Mouse (Mus musculus) small intestine, adult 2 months (tissue): ENCODE measurements at regions not wholly inside any gene's neighbourhood (a gene's known extent, or its start where the extent isn't known, plus 50 kb on each side); places are given as distances from the start of the nearest gene placed in this dataset.
A peak's percentile ranks its signal among the peaks of the same experiment; 100 is the strongest.

Experiments used
- H3K27ac ChIP-seq: fragments of 200-500 bp; 2 replicates; pipeline ENCODE4 v1.5.1; 2012; ENCODE audit warnings: low read depth, low read length, control low read depth, inconsistent platforms; ENCODE audit not compliant: insufficient read depth
- H3K27me3 ChIP-seq: fragments of 200-500 bp; 2 replicates; pipeline ENCODE4 v1.6.1; 2012; ENCODE audit warnings: mild to moderate bottlenecking, moderate library complexity, low read length, inconsistent platforms; ENCODE audit not compliant: control insufficient read depth, insufficient read depth
- H3K36me3 ChIP-seq: fragments of 200-500 bp; 2 replicates; pipeline ENCODE4 v1.6.1; 2012; ENCODE audit warnings: mild to moderate bottlenecking, low read length, control low read depth, inconsistent platforms; ENCODE audit not compliant: control insufficient read depth, insufficient read depth
- H3K4me1 ChIP-seq: fragments of 200-500 bp; 2 replicates; pipeline ENCODE4 v1.6.1; 2012; ENCODE audit warnings: low read length, inconsistent platforms, mixed read lengths; ENCODE audit not compliant: control insufficient read depth, insufficient read depth, insufficient read length
- H3K4me3 ChIP-seq: fragments of 200-500 bp; 2 replicates; pipeline ENCODE4 v1.5.1; 2012; ENCODE audit warnings: low read depth, mild to moderate bottlenecking, control low read depth, inconsistent platforms, low read length, moderate library complexity
- CTCF ChIP-seq: fragments of 200-500 bp; IDR thresholded peaks from 2 replicates; pipeline ENCODE4 v1.5.1; 2012; ENCODE audit warnings: low read depth, mild to moderate bottlenecking, control low read depth, inconsistent platforms, low read length, moderate library complexity, mixed read lengths; ENCODE audit not compliant: insufficient replicate concordance, insufficient read length; ENCODE audit errors: extremely low read depth
- POLR2A ChIP-seq: fragments of 200-500 bp; IDR thresholded peaks from 2 replicates; pipeline ENCODE4 v1.6.1; 2012; ENCODE audit warnings: low read depth, mild to moderate bottlenecking, control low read depth, inconsistent platforms, low read length, moderate library complexity
- WGBS: fragments of 180-500 bp; shearing (Covaris S2); methylation state at CpG from one replicate; pipeline ENCODE4 v1.1.7; 2018; 5-methylcytosine and 5-hydroxymethylcytosine counted together

DNA sequence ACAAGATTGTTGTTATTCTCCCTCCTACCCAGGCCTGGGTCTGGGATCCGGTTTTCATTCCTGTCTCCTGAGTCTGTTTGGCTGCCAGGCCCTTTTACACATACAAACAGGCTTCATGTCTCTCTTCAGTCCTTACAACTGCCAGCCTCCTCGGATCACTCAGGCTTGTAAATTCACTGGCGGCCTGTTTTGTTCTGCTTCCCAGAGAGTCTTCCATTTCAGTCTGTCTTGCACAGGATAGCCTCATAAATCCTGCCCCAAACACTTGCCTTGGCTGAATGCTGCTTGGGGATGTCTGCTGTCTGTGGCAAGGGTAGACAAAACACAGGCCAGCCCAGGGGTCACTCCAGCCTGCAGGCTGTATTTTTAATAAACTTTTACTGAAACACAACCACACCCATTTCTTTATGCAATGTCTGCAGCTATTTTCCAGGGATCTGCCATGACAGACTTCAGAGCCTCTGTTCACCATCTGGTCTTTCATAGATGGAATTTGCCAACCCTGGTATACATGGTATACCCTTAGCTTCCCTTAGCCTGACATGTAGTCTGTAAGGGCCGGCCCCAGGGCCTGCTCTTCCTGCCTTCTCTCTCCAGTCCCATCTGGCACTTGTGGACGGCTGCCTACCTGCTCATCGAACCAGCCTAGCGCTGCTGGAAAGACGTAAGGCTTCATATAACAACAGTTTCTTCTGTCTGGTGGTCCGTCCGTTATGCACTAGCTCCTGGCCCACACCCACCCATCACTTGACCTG is 149.0 kb upstream of the Mocs1 start:
- Histone ChIP-seq H3K27me3 (no peaks in the 10 kb centered on the region), H3K36me3 (no peaks in the 10 kb centered on the region), H3K4me1 (no peaks in the 10 kb centered on the region), H3K4me3 (no peak overlapping the region), H3K27ac (no peak overlapping the region)
- 77% methylated on average over 10 of the region's 10 CpGs for WGBS
- TF ChIP-seq POLR2A (no peak), CTCF (no peak)

DNA sequence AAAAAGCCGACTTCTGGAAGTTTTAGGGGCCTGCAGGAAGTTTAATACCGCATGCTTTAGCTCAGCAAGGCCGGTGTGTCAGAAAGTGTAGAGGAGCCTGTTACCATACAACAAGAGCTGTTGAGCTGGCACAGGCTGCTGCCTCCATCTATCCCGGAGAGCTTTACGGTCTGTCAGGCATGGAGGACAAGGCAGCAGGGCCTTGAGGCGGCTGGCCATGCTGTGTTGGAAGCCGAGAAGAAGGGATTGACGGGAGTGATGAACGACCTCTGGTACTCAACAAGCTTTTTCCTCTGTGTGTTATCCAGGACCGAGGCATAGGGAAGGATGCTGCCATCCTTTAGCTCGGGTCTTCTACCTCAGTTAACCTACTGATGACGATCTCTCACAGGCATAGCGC is 146.8 kb upstream of the Mocs1 start:
- H3K4me1 ChIP-seq: no peaks in the 10 kb centered on the region
- 79% methylated on average over 13 of the region's 13 CpGs for WGBS
- no peak overlapping the region for H3K4me3 ChIP-seq
- H3K27ac ChIP-seq: no peak overlapping the region
- no peak for TF ChIP-seq CTCF
- no peak for TF ChIP-seq POLR2A
- H3K36me3 ChIP-seq: no peaks in the 10 kb centered on the region
- H3K27me3 ChIP-seq: no peaks in the 10 kb centered on the region

DNA sequence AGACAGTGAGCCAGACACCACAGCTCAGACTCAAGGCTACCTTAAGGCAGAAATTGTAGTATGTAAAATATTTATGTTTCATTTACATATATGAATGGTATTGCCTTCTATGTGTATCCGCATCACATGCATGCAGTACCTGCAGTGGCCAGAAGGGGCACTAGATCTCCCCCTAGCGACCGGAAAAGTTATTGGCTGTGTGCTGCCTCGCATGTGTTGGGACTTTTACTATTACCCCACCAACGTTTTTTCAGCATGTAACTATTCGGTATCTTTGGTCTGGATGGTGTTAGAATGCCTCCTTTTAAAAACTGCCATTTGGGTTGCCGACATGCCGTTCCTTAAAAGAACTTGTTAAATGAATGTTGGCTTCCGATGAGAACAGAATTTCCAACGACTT is 145.7 kb upstream of the Mocs1 start:
- H3K4me3 ChIP-seq: no peak overlapping the region
- no peaks in the 10 kb centered on the region for H3K36me3 ChIP-seq
- no peaks in the 10 kb centered on the region for H3K4me1 ChIP-seq
- TF ChIP-seq POLR2A: no peak
- peak; percentile 52; the same call in 1 of the 2 replicates for TF ChIP-seq CTCF
- WGBS: 88% methylated on average over 10 of the region's 10 CpGs
- H3K27ac ChIP-seq: no peak overlapping the region
- H3K27me3 ChIP-seq: no peaks in the 10 kb centered on the region

DNA sequence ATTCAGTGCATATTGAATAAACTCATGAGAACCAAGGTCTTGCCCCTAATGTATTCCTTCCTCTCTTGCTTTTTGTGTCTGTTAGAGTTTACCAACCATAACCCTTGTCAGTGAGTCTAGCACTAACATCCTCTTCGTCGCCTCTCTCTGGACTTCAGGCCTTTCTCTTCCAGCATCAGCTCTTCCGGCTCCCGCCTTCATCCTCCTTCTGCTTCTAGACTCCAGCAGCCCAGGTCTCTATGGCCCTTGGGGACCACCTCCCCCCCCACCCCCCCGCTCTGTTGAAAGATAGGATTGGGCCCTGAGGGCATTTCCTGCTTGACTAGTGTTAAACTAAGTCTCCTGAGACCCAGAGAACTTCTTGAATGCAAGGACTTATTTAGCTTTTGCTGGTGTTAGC is 144.7 kb upstream of the Mocs1 start:
- TF ChIP-seq CTCF (no peak), POLR2A (no peak)
- Histone ChIP-seq H3K27ac (no peak overlapping the region), H3K36me3 (no peaks in the 10 kb centered on the region), H3K4me1 (no peaks in the 10 kb centered on the region), H3K27me3 (no peaks in the 10 kb centered on the region), H3K4me3 (no peak overlapping the region)
- WGBS: 92% methylated on average over 5 of the region's 5 CpGs

DNA sequence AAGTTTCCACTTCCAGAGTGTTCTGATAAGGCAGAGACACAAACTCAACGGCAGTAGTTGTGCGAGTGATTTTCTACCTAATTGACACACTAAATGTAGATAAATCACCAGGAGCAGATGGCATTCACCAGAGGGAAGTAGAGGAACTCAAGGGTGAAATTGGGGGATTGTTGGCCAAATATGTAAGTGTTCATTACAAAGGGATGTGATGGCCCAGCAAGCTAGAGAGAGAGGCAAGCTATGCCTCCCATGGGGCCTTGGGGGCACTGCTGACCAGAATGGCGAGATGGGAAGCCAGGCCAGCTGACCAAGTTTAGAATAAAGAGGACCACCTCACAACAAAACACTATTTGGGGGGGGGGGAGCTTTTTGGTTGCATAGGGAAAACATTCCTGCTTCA is 136.5 kb upstream of the Mocs1 start:
- H3K4me3 ChIP-seq: no peak overlapping the region
- H3K4me1 ChIP-seq: no peaks in the 10 kb centered on the region
- H3K27ac ChIP-seq: no peak overlapping the region
- WGBS: 85% methylated on average over 3 of the region's 3 CpGs
- H3K36me3 ChIP-seq: no peaks in the 10 kb centered on the region
- no peak for TF ChIP-seq POLR2A
- TF ChIP-seq CTCF: no peak
- no peaks in the 10 kb centered on the region for H3K27me3 ChIP-seq

DNA sequence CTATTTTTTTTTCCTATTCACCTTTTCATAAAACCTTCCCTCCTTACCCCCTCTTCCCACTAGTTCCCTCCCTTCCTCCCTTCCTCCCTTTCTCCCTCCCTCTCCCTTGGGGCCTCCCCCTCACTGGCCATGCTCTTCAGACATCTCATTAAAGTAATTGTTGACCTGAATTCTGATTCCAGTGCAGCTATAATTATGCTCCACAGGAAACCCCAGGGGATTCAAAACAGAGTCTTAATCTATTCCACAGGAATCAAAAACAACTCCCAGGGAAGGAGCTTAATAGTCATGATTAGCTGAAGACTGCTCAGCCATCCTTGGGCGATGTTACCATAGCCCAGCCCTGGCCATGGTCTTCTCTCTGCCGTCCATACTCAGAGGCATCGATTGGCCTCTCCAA is 123.7 kb upstream of the Mocs1 start:
- Histone ChIP-seq H3K36me3 (no peaks in the 10 kb centered on the region), H3K27ac (no peak overlapping the region), H3K4me3 (no peak overlapping the region), H3K4me1 (peaks cover 17% of the 10 kb centered on the region; the same call in 1 of the 2 replicates), H3K27me3 (no peaks in the 10 kb centered on the region)
- no peak for TF ChIP-seq CTCF
- TF ChIP-seq POLR2A: no peak
- WGBS: 45% methylated on average over 3 of the region's 3 CpGs

DNA sequence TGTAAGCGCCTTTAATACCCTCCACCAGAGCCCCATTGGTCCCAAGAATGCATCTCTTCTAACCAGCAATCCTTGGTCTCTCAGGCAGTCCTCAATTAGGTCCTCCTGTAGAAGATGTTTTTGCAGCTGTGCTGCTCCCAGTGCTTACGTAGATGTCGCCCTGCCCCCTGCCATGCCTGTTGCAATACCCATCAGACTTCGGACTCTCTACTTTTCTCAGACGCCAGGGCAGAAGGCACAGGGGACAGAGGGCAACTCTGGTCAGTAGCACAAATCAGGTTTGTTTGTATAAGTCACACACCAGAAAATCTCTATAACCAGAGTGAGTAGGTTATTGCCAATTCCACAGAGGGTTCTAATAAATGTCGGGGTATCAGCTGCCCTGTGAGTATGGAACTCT is 123.0 kb upstream of the Mocs1 start:
- 43% methylated on average over 6 of the region's 6 CpGs for WGBS
- H3K36me3 ChIP-seq: no peaks in the 10 kb centered on the region
- H3K4me3 ChIP-seq: no peak overlapping the region
- H3K27ac ChIP-seq: peak overlapping the region; percentile 44; the same call in 1 of the 2 replicates
- TF ChIP-seq POLR2A (no peak), CTCF (no peak)
- peaks cover 17% of the 10 kb centered on the region; the same call in 1 of the 2 replicates for H3K4me1 ChIP-seq
- no peaks in the 10 kb centered on the region for H3K27me3 ChIP-seq
